Mouse (Mus musculus) spleen, postnatal 14 days (tissue): ENCODE results near the gene Dusp5.
A peak's percentile ranks its signal among the peaks of the same experiment; 100 is the strongest.

ENCODE experiments used
- DNase-seq, 2 experiments: peaks; one replicate each; pipeline ENCODE4 v3.0.0; 2021 to 2022; ENCODE audit warnings: low spot score in 2 of 2

Dusp5 gene

DNA sequence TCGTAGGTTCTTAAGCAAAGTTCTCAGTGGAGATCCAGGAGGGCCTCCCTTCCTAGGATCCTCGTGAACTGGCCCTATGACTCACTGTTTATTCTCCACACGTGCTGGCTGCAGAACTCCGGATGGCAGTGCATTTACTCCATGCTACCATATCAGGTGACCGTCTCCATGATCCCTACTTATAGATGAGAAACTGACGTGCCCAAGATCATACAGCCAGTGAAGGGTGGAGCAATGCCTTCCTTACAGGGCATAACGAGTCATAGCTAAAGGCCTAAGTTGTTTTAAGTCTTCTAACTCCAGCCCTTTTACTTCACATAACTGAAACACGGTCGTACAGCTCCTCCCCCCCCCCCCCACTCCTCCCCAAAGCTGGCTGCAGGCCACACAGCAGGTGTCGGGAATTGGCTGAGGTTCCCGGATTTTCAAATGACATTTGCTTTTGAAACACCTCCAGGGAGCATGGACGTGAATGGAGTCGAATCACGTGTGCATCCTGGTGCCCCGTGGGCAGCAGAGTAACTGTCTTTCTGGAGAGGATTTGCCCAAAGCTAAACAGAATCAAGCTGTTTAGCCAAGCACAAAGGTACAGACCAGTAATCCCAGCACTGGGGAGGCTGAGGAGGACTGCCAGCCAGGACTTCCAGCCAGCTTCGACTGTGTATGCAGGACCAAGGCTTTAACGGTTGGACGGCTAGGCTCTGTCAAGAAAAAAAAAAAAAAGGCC lies 11.4 kb upstream of the Dusp5 start:
- no peak for DNase-seq

DNA sequence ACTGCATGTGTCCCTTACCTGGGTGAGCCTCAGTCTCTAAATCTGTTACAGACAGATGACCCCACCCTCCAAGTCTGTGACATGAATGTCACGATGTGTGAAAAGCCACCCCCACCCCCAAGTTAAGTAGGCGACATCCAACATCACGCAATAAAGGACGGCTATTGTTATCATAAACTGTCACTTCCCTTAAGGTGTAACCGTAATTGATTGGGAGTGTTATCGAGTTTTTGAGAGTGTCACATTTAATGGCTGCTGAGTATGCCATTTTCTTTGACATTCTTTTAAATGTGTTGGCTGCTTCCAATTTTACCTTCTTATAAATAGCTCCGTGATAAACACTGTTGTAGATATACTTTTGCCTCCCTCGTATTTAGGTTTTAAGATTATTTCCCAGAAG lies 9.4 kb upstream of the Dusp5 start:
- no peak for DNase-seq

DNA sequence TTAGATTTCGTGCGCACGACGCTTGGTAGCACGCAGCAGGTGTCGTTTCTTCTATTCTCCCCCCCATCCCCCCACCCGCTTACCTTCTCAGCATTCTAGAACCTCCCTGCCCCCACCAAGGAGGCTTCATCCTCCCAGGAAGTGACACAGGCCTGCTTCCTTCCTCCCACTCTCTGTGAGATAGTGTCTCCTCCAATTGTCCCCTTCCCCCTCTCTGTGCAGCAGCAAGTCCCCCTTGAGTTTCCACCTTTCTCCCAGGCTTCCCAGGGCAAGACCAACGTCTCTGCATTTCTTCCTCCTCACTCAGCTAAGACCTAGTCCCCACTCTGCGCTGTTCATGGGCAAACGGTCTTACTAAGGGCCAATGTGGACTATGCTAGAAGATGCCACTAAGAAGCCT lies 8.9 kb upstream of the Dusp5 start:
- DNase-seq, result no peak

DNA sequence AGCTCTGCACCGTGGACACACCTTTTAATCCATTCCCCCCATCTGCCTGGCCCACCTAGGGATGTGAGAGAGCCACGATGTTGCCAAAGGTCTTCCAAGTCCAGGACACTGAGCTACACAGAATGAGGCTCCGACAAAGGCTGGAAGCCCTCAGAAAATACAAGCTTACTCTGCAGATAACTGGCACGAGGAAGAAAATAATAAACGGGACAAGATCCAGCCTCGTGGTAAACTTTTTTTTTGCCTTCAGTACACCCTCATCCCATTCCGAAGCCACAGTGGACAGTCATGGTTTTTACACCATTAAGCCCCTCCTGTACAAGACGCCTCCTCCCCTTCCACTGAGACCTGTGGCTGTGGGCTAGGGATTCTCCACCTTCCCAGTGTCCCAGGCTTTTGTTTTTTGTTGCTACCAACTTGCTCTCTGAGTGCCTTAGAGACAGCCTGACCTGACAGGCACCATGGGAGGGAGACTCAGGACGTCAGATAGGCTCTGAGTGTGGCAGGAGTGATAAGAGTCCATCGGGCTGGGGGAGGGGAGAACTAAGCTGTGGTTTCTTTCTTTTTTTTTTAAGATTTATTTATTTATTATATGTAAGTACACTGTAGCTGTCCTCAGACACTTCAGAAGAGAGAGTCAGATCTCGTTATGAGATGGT lies 7.6 kb upstream of the Dusp5 start:
- no peak for DNase-seq

DNA sequence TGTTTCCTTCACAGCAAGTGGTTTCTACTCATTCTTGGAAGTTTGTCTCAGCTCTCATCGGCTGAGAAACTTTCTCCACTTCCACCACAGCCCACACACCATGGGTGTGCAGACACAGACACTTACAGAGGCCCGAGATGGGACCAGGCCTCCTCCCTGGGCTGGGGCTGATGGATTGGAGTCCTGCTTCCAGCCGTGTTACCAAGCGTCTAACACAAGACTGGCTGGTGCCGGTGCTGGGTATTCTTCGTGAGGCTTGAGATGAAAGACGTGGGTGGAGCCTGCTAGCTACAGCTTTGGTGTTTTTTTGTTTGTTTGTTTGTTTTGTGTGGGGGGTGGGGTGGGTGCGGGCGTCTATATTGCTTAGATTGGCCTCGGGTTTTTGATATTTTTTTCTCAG lies 1.4 kb upstream of the Dusp5 start:
- no peak for DNase-seq

DNA sequence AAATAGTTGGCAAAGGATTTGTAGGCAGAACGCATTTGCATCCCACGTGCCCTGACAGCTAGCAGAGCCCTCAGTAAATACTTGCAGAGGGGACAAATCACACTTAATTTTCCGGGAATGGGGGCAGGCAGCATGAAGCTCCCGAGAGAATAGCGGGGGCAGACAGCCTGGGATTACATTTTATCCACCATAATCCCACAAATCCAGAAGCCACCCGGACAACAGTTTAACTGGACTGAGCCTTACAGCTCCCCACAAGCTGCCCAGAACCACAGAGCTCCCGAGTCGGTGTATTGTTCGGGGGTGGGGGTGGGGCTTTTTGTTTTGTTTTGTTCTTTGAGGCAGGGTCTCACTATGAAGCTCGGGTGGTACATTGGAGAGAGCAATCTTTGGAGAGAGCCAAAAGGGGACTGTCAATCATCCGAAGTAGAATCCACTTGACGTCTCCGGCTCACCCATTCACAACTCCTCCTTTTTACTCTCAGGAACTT lies 733 bp upstream of the Dusp5 start:
- DNase-seq, result no peak

DNA sequence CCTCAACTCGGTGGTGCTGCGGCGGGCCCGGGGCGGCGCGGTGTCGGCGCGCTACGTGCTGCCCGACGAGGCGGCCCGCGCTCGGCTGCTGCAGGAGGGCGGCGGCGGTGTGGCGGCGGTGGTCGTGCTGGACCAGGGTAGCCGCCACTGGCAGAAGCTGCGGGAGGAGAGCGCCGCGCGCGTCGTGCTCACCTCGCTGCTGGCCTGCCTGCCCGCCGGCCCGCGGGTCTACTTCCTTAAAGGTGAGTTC lies 471 bp downstream of the Dusp5 start:
- DNase-seq, result no peak

DNA sequence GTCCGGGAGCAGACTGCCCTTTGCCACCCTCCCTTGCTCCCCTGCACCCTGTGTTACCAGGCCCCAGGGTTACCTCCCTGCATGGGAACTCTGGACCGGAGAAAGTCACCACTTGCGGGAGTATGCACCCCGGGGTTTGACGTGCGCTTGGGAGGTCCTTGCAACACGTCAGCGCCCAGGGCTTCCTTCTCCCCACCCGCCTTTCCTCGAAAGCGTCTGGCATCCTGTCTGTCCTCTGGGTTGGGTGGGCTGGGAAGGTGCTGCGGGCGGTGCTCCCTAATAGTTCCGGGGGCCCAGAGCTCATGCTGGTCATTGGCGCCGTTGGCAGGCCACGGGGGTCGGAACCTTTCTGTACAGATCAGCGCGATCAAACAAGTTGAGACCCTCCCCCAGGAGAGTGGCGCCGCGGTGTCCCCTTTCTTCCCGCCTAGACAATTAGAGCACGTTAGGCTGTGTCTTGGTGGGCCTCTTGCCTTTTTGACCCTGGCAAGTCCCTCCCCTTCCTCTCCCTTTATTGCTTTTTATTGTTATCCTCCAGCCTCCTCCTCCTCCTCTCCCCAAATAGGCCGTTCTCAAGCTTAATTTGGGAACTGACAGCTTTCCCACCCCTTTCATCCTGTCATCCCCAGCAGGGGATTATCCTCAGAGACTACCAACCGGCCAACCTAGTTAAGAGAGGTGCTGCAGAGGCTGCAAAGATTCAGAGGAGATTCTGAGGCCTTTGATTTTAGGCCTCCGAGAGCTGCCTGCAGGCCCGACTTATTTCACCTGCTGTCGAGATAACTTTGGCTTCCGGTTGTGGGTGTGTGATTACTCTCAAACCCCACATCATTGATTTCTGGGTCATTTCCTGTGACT lies 1.0 kb downstream of the Dusp5 start:
- peak; percentile 11 to 12 for DNase-seq

DNA sequence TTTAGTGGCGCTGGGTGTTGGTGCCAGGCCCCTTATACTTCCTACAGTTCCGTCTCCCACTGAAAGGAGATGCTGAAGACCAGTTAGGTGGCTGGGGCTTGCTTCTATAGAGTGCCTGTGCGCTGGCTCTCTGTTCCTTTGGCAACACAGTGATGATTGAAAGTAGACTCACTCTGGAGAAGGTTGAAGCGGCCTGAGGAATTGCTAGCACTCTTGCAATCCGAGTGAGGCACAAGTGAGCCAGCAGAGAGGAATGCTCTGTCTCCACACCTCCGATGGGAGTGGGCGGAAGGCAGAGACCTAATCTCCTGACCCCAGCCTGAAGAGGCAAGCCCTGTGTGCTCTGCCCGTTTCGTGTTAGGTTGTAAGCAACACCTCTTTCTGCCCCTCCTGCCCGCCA lies 2.5 kb downstream of the Dusp5 start:
- no peak for DNase-seq

DNA sequence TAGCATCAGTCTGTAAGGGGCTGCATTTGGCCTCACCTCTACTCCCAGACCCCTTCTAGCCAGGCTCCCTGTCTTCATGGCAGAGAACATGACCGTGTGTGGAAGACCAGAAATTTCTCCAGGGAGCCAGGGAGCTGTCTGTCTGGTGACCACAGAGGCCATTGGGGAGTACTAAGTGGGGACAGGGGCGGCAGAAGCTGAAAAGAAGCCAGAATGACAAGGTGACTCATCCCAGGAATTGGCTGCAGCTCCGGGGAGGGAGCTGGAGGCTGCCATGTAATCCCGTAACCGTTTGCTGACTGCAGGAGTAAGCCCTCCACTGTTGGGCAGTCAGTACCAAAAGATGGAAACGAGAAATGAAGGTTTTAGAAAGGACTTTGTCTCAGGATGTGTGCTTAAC lies 3.1 kb downstream of the Dusp5 start:
- no peak for DNase-seq

DNA sequence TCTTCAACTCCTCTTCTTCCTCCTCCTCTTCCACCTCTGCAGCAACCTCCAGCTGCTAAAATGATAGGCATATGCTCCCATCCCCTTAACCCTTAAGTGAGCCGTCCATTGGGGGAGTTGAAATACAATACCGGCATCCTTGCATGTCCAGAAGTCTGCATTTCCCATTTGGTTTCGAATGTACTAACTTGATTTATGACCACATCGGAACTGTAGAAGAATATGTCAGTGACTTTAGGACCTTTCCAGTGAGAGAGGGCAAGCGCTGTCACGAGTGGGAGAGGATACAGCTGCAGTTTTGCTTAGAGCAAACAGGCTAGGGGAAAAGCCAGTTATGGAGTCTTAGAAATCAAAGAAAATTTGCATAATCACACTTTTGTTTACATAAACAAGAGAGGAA lies 3.8 kb downstream of the Dusp5 start:
- no peak for DNase-seq

DNA sequence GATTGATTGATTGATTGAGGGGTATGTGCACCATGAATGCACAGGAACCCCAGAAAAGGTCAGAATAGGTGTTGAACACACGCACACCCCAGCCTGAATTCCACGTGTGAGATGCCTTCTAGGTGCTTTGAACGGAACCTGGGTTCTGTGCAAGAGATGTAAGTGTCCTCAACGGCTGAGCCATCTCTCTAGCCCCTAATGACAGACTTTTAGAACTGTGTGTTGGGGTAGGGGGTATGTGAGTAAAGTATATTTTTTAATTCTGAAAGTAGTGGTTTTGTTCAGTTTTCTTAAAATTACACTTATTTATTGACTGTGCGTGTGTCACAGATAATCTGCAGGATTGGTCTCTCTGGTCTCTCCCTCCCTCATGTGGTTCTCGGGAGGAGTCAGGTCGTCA lies 4.3 kb downstream of the Dusp5 start:
- no peak for DNase-seq

DNA sequence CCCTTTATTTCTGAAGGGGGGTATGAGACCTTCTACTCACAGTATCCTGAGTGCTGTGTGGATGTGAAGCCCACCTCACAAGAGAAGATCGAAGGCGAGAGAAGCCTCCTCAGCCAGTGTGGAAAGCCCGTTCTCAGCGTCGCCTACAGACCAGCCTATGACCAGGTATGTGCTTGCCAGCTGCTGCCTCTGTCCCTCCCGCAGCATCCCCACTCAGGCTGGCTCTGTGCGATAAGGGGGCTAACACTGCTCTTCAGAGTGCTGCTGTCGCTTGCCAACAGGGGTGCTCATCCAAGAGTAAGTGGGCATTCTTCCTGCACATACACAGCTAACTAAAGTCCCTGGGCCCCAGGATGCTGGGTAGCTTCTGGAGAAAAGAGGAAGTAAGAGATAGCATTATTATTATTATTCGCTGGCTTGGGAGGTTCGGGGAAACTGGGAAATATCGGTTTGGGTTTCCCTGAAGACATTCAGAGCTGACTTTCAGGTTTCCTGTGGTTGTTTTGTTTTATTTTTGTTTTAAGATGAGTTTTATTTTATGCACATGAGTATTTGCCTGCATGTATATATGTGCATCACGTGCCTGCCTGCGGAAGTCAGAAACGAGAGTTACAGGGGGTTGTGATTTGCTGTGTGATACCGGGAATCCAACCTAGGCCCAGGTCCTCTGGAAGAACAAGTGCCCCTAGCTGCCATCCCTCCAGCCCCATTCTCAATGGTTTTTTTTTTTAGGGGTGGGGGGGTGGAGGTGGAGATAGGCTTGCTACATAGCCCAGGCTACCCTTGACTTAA lies 5.1 kb downstream of the Dusp5 start:
- no peak for DNase-seq

DNA sequence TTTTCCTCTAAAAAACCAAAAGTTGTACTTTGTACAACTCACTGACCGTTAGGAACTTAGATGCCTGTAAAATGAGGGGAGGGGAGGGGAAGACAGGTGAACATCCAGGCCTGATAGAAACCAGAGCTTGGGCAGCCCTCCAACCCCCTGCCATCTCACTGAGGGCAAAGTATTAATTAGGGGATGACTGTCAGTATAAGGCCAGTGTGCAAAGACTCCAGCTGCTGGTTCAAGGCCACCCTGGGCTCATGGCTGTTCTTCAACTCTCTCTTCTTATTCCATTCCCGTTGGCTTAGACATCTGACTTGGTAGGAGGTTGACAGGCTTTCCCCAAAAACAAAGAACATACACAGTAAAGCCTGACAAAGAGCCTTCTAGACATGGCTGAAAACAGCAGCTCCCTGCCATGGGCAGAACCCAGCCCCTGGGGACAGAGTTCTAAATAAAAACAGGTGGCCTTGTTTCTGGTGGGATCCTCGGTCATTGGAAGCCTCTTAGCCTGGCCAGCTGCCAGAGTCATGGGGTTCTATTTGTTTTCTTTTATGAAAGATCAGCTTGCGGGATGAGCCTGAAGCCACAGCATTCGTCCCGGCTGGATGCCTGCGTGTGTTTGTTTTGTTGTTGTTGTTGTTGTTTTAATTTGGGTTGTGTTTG lies 6.0 kb downstream of the Dusp5 start:
- DNase-seq, result no peak

DNA sequence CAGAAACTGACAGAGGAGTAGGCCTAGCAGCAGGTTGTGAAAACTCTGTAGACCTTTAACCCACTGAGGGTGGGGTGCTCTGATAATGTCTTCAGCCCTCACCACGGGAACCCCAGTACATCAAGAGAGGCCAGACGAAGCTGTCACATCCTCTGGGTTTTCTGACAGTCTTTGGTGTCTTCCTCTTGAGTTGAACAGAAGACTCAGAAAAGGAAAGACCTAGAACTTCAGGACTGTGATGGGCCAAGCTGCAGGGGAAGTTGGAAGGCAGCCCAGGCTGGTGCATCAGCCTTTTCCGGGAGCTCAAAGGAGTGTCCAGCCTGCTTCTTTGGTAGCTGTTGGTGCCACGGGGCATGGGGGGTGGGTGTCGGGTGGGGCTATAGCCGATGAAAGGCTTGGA lies 6.5 kb downstream of the Dusp5 start:
- no peak for DNase-seq

DNA sequence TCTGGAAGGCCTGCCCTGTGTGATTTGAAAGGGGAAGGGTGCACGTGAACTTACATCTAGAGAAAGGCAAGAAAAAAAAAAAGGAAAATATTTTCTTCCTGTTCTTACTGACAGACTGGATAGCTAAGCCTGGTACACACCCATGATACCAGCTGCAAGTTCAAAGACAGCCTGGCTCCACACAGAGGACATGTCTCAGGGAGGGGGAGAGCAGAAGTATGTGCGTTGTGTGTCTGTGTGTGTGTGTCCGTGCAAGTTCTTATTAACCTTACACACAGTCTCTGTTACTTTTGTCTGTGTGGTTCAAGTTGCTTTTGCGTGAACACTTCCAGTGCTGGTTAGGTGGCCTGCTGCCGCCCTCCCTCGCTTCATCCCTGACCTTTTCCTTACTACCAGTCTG lies 7.3 kb downstream of the Dusp5 start:
- no peak for DNase-seq

DNA sequence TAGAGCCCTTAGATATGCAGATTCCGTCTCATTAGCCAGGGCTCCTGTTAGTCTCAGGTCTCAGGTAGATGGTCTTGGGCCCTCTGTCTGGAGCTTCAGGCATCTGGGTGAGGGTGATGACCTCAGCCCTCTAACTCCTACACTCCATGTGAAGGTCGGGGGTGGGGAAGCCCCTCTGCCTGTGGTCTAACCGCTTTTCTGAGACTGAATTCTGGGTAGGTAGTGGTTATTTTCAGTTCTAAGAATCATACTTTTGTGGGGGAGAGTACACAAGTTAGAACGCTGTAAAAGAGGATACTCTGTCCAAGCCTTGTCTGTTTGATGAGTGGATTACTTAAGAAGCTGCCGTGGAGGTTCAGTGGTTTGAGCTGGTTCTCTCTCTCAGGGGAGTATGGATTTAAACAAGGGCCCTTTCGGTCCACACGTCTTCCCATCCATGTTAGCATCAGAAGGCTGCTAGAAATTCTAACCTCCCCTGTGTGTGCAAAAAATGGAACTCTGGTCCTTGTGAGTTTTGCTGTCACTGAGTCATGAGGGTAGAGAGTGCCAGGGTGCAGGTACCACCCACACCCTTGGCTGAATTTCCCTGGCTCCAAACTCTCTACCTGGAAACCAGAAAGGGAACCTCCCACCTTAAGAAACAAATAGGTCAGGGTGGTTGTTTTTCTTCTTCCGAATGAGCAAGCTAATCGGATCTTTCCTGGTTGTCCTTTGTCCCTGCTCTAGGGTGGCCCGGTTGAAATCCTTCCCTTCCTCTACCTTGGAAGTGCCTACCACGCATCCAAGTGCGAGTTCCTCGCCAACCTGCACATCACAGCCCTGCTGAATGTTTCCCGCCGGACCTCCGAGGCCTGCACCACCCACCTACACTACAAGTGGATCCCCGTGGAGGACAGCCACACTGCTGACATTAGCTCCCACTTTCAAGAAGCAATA lies 8.1 kb downstream of the Dusp5 start:
- no peak for DNase-seq

DNA sequence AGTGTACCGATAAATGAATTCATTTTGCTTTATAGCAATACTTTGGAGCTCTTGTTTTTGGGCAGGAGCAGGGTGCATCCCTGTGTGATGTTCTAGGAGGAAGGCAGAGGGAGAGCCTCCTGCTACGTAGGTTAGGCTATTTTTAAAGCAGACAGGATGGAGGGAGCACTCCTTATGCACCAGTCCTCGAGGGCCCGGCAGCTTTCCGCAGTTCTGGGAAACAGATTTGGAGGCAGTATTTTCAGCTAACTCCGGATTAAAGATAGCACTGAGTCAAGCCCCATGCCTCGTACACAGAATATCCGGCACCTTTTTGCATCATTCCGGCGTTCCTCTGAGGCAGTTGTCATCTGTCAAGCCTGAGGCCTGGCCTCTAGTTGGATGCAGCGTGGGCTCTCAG lies 9.1 kb downstream of the Dusp5 start:
- no peak for DNase-seq

DNA sequence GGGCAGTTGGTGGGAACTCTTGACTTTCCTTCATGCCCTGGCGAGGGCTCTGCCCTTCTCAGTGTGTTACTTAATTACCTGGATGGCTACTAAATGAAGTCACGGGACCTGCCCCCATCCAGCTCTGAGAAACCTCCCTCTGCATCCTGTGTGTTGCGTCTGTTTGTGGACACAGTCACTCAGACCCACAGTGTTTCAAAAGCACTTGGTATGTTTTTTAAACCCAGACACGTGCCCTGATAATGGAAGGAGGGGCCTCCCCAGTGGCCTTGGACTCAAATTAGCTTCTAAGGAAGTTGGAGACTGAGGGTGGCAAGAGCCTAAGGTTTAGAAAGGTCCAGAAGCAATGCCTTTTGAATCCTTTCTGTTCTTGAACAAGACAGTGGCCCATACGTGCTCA lies 9.9 kb downstream of the Dusp5 start:
- DNase-seq, result no peak

DNA sequence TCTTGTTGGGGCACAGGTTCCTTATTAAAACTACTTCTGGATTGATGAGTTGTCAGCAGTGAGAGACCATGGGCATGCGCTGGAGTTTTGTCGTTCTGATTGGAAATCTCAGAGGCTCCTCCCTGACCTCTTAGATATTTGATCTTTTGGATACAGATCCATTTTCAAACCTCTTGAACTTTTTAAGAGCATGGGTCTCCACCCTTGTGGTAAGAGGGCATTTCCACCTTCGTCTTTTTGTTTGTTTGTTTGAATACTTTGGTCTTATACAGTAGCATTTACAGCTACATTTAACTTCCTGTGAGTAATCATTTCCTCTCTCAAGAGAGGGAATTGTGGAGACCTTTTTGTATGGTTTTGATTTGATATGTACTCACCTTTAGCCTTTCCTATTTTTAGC lies 10.4 kb downstream of the Dusp5 start:
- DNase-seq, result no peak

DNA sequence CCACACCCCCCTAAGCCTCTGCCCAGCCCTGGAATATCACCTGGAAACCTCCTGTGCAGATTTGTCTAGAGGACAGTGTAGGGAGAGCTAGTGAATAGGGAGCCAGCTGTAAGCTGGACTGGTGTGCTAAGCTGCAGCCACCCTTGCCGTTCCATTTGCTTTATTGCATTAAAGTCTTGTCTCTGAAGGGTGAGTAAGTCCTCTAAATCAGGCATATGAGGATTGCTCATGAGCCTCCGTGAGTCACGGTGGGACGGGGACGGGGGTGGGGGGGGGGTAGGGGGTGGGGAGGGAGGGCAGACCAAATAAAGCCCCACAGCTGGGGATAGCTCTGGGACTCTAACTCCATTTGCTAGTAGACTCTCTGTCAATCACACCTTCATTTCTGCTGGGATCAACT lies 14.7 kb downstream of the Dusp5 start:
- no peak for DNase-seq
